Mouse (Mus musculus) MEL (cell line): ENCODE results near the gene Krt222. TPM values are rescaled to one million over a fixed set of nuclear protein-coding genes. Genes with fewer than 3 reads are reported as not detected.

ENCODE experiments used
- DNase-seq: peaks from one replicate; pipeline ENCODE4 v3.0.0; 2011; ENCODE audit warnings: low read depth, low spot score
- H3K27ac ChIP-seq: 2 replicates; pipeline ENCODE4 v1.5.1; 2012; ENCODE audit warnings: low read depth, mild to moderate bottlenecking, control low read depth, low read length, moderate library complexity; ENCODE audit not compliant: control insufficient read depth
- H3K27me3 ChIP-seq, 2 experiments: fragments of 150-350 bp in 1 of 2; sonication (generic) in 1 of 2; 2 replicates each; pipeline ENCODE4 v1.6.1; 2012; ENCODE audit warnings: low read length in 2 of 2, mild to moderate bottlenecking in 2 of 2, improper control_type of control experiment in 1 of 2, moderate library complexity in 1 of 2; ENCODE audit not compliant: insufficient read depth in 2 of 2, control insufficient read depth in 1 of 2
- H3K36me3 ChIP-seq, 2 experiments: 2 replicates each; pipeline ENCODE4 v1.6.1; 2012 to 2014; ENCODE audit warnings: low read length in 2 of 2, improper control_type of control experiment in 1 of 2, inconsistent platforms in 1 of 2, mild to moderate bottlenecking in 1 of 2; ENCODE audit not compliant: insufficient read depth in 2 of 2, control insufficient read depth in 1 of 2
- H3K4me1 ChIP-seq, 2 experiments: fragments of 150-350 bp in 1 of 2; sonication (generic) in 1 of 2; 2 replicates each; pipeline ENCODE4 v1.6.1; 2012; ENCODE audit warnings: low read length in 2 of 2, improper control_type of control experiment in 1 of 2, mild to moderate bottlenecking in 1 of 2; ENCODE audit not compliant: insufficient read depth in 2 of 2, control insufficient read depth in 1 of 2
- H3K4me3 ChIP-seq, 2 experiments: fragments of 150-350 bp in 1 of 2; sonication (generic) in 1 of 2; 2 replicates each; pipeline ENCODE4 v1.5.1; 2012; ENCODE audit warnings: low read depth in 2 of 2, low read length in 2 of 2, mild to moderate bottlenecking in 2 of 2, moderate library complexity in 2 of 2, control low read depth in 1 of 2, improper control_type of control experiment in 1 of 2; ENCODE audit not compliant: control insufficient read depth in 1 of 2, insufficient read depth in 1 of 2
- H3K79me2 ChIP-seq: 2 replicates; pipeline ENCODE4 v1.6.1; 2012; ENCODE audit warnings: mild to moderate bottlenecking, low read length, moderate library complexity; ENCODE audit not compliant: control insufficient read depth, poor library complexity, insufficient read depth
- H3K9ac ChIP-seq: 2 replicates; pipeline ENCODE4 v1.6.1; 2012; ENCODE audit warnings: low read depth, mild to moderate bottlenecking, control low read depth, low read length, moderate library complexity; ENCODE audit not compliant: control insufficient read depth, poor library complexity, severe bottlenecking
- H3K9me3 ChIP-seq: fragments of 150-350 bp; sonication (generic); replicated peaks from 2 replicates; pipeline ENCODE4 v1.6.1; 2012; ENCODE audit warnings: mild to moderate bottlenecking, low read length, improper control_type of control experiment, moderate library complexity; ENCODE audit not compliant: insufficient read depth
- CHD1 ChIP-seq: IDR thresholded peaks from 2 replicates; pipeline ENCODE4 v1.6.1; 2012; ENCODE audit warnings: low read depth, mild to moderate bottlenecking, inconsistent platforms, low read length, improper control_type of control experiment
- CTCF ChIP-seq, 3 experiments: IDR thresholded peaks in 2 of 3; conservative IDR thresholded peaks in 1 of 3; 2 replicates each; pipeline ENCODE4 v1.5.1; 2011 to 2012; ENCODE audit warnings: low read length in 3 of 3, low read depth in 2 of 3, mild to moderate bottlenecking in 2 of 3, improper control_type of control experiment in 1 of 3, inconsistent platforms in 1 of 3, mixed read lengths in 1 of 3, moderate library complexity in 1 of 3; ENCODE audit not compliant: control insufficient read depth in 1 of 3, insufficient read depth in 1 of 3, poor library complexity in 1 of 3, severe bottlenecking in 1 of 3
- E2F4 ChIP-seq: IDR thresholded peaks from 2 replicates; pipeline ENCODE4 v1.6.1; 2011; ENCODE audit warnings: low read depth, low read length, improper control_type of control experiment, borderline replicate concordance
- EP300 ChIP-seq, 2 experiments: IDR thresholded peaks; 2 replicates each; pipeline ENCODE4 v1.6.1; 2011; ENCODE audit warnings: improper control_type of control experiment in 2 of 2, low read length in 2 of 2, low read depth in 1 of 2, mild to moderate bottlenecking in 1 of 2
- GABPA ChIP-seq: IDR thresholded peaks from 2 replicates; pipeline ENCODE4 v1.6.1; 2012; ENCODE audit warnings: low read depth, mild to moderate bottlenecking, inconsistent platforms, low read length, improper control_type of control experiment, moderate library complexity
- GATA1 ChIP-seq: IDR thresholded peaks from 2 replicates; pipeline ENCODE4 v1.6.1; 2011; ENCODE audit warnings: low read depth, low read length, improper control_type of control experiment
- HCFC1 ChIP-seq: IDR thresholded peaks from 2 replicates; pipeline ENCODE4 v1.6.1; 2012; ENCODE audit warnings: low read depth, mild to moderate bottlenecking, inconsistent platforms, low read length, improper control_type of control experiment, moderate library complexity
- JUND ChIP-seq: IDR thresholded peaks from 2 replicates; pipeline ENCODE4 v1.6.1; 2011; ENCODE audit warnings: low read depth, mild to moderate bottlenecking, improper control_type of control experiment, low read length
- KAT2A ChIP-seq: conservative IDR thresholded peaks from 2 replicates; pipeline ENCODE4 v1.6.1; 2012; ENCODE audit warnings: low read depth, low read length, improper control_type of control experiment, inconsistent platforms
- MAFK ChIP-seq: IDR thresholded peaks from 2 replicates; pipeline ENCODE4 v1.6.1; 2011; ENCODE audit warnings: low read depth, mild to moderate bottlenecking, low read length, improper control_type of control experiment, borderline replicate concordance
- MAX ChIP-seq: IDR thresholded peaks from 2 replicates; pipeline ENCODE4 v1.6.1; 2011; ENCODE audit warnings: low read length, improper control_type of control experiment
- MAZ ChIP-seq: IDR thresholded peaks from 2 replicates; pipeline ENCODE4 v1.6.1; 2012; ENCODE audit warnings: low read depth, mild to moderate bottlenecking, inconsistent platforms, low read length, improper control_type of control experiment
- MXI1 ChIP-seq: IDR thresholded peaks from 2 replicates; pipeline ENCODE4 v1.6.1; 2011; ENCODE audit warnings: mild to moderate bottlenecking, low read depth, low read length, improper control_type of control experiment
- MYB ChIP-seq: IDR thresholded peaks from 2 replicates; pipeline ENCODE4 v1.6.1; 2011; ENCODE audit warnings: mild to moderate bottlenecking, low read depth, low read length, improper control_type of control experiment
- MYC ChIP-seq: IDR thresholded peaks from 2 replicates; pipeline ENCODE4 v1.6.1; 2011; ENCODE audit warnings: low read depth, mild to moderate bottlenecking, low read length, improper control_type of control experiment, moderate library complexity
- NELFE ChIP-seq: IDR thresholded peaks from 2 replicates; pipeline ENCODE4 v1.6.1; 2011; ENCODE audit warnings: low read depth, low read length, improper control_type of control experiment
- NRF1 ChIP-seq: IDR thresholded peaks from 2 replicates; pipeline ENCODE4 v1.6.1; 2014; ENCODE audit warnings: low read depth, mild to moderate bottlenecking, inconsistent platforms, low read length, improper control_type of control experiment, moderate library complexity; ENCODE audit not compliant: poor library complexity, insufficient read depth, severe bottlenecking
- POLR2A ChIP-seq, 2 experiments: IDR thresholded peaks; 2 replicates each; pipeline ENCODE4 v1.6.1; 2011 to 2012; ENCODE audit warnings: low read length in 2 of 2, mild to moderate bottlenecking in 2 of 2, control low read depth in 1 of 2, improper control_type of control experiment in 1 of 2, low read depth in 1 of 2, moderate library complexity in 1 of 2; ENCODE audit not compliant: control insufficient read depth in 1 of 2, insufficient read depth in 1 of 2, poor library complexity in 1 of 2
- POLR2AphosphoS2 ChIP-seq: IDR thresholded peaks from 2 replicates; pipeline ENCODE4 v1.6.1; 2011; ENCODE audit warnings: low read length, improper control_type of control experiment
- RAD21 ChIP-seq: IDR thresholded peaks from 2 replicates; pipeline ENCODE4 v1.6.1; 2011; ENCODE audit warnings: mild to moderate bottlenecking, low read depth, low read length, improper control_type of control experiment
- RCOR1 ChIP-seq: IDR thresholded peaks from 2 replicates; pipeline ENCODE4 v1.6.1; 2012; ENCODE audit warnings: low read depth, mild to moderate bottlenecking, inconsistent platforms, low read length, improper control_type of control experiment
- SIN3A ChIP-seq: IDR thresholded peaks from 2 replicates; pipeline ENCODE4 v1.6.1; 2012; ENCODE audit warnings: low read length, improper control_type of control experiment, inconsistent platforms
- TAL1 ChIP-seq: IDR thresholded peaks from 2 replicates; pipeline ENCODE4 v1.6.1; 2012; ENCODE audit warnings: mild to moderate bottlenecking, inconsistent platforms, low read length, moderate library complexity, mixed read lengths
- TBP ChIP-seq: IDR thresholded peaks from 2 replicates; pipeline ENCODE4 v1.8.0; 2011; ENCODE audit warnings: low read depth, low read length, improper control_type of control experiment
- USF1 ChIP-seq: IDR thresholded peaks from 2 replicates; pipeline ENCODE4 v1.6.1; 2014; ENCODE audit warnings: low read depth, mild to moderate bottlenecking, inconsistent platforms, low read length, improper control_type of control experiment, moderate library complexity
- USF2 ChIP-seq, 2 experiments: IDR thresholded peaks; 2 replicates each; pipeline ENCODE4 v1.6.1; 2011 to 2012; ENCODE audit warnings: improper control_type of control experiment in 2 of 2, low read length in 2 of 2, borderline replicate concordance in 1 of 2, inconsistent platforms in 1 of 2, low read depth in 1 of 2, mild to moderate bottlenecking in 1 of 2; ENCODE audit not compliant: insufficient read depth in 1 of 2
- ZKSCAN1 ChIP-seq: IDR thresholded peaks from 2 replicates; pipeline ENCODE4 v1.6.1; 2012; ENCODE audit warnings: low read depth, mild to moderate bottlenecking, inconsistent platforms, low read length, improper control_type of control experiment, moderate library complexity
- ZMIZ1 ChIP-seq: IDR thresholded peaks from 2 replicates; pipeline ENCODE4 v1.6.1; 2012; ENCODE audit warnings: low read depth, mild to moderate bottlenecking, inconsistent platforms, low read length, improper control_type of control experiment, moderate library complexity
- ZNF384 ChIP-seq: IDR thresholded peaks from 2 replicates; pipeline ENCODE4 v1.6.1; 2012; ENCODE audit warnings: low read depth, mild to moderate bottlenecking, inconsistent platforms, low read length, improper control_type of control experiment
- polyA plus RNA-seq, 2 experiments: library from polyadenylated mRNA; stranded (reverse) in 1 of 2; unstranded in 1 of 2; fragments of >175 nt in 1 of 2; fragments of >200 nt in 1 of 2; gene quantifications; 2 replicates each; pipeline versions ENCODE4 v1.2.1 to v1.2.4; 2012; ENCODE audit warnings: low replicate concordance in 2 of 2, low read depth in 1 of 2; ENCODE audit not compliant: insufficient read length in 2 of 2, insufficient read depth in 1 of 2, missing spikeins in 1 of 2
- total RNA-seq: library from RNA; depleted of rRNA; stranded (reverse); fragments of 300-350 nt; gene quantifications from 2 replicates; pipeline ENCODE4 v1.2.3, GENCODE M21; 2012

The Krt222 gene
- total and polyA plus RNA-seq, 3 experiments, result 0.07 TPM; not detected in 2

DNA sequence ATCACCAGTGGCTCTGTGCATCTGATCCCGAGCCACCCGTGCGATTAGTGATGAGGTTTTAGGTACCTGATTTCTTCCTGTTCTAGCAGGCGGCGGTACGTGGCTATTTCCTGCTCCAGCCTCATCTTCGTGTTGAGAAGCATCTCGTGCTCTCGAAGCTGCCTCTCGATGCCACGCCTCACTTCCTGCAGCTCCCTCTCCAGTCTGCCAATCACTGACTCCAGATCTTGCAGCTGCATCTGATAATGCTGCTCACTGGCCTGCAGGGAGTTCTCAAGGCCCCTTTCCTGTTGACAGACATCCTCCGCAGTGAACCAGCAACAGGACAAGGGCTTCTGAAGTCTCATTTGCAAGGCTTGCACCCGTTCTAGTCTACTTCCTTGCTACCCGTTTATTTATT is 5.4 kb downstream of the Krt222 start:
- H3K27me3 ChIP-seq, result peaks cover 12 to 22% of the 10 kb centered on the region in 2 experiments
- no peaks in the 10 kb centered on the region for H3K79me2 ChIP-seq
- no peaks in the 10 kb centered on the region for H3K9me3 ChIP-seq
- no peaks in the 10 kb centered on the region for H3K36me3 ChIP-seq
- DNase-seq, result peak; percentile 21
- H3K9ac ChIP-seq, result no peak overlapping the region
- TF ChIP-seq CHD1 (no peak), MAX (0 out of 2 replicates have a peak, but pooled peaks have one; percentile 30), MAFK (no peak)
- TF ChIP-seq, all 39 proteins: peak for 1
- Histone ChIP-seq H3K4me3 (no peak overlapping the region), H3K27ac (no peak overlapping the region), H3K4me1 (no peaks in the 10 kb centered on the region)

DNA sequence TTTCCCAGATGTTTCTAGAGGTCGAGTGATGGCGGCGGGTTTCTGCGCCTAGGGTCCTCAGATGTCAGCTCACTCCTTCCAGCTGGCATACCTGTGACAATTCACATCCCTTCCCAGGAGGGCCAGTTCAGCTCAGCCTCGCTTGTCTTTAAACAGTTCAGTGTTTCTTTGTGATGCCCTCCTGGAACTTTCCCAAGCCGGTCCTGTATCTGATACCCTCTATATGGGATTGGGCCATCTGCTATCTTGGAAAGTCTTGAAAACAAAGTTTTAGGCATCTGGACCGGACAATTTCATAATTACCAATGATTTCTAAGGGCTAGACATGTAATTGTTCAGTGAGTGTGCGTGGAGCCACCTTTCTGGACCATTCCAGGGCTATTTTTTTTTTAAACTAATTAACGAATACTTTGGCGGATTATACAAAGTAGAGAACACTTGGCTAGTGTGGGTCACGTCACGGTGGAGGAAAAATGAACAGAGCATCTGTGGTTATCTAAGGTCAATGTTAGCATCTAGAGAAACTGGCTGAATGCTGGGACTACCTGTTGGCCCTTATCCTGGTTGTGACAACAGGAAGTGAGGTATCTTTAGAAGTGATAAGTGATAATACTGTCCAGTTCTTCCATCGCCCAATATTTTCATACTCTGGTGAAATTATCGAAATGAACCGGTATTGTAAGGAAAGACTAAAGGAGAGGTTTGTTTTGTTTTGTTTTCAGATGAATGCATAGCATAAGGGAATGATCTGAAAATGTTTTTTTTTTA is 12.7 kb downstream of the Krt222 start:
- H3K27ac ChIP-seq, result peak overlapping the region; percentile 59
- H3K4me3 ChIP-seq, result peak overlapping the region; percentile 91 to 96
- H3K9ac ChIP-seq, result peak overlapping the region; percentile 94
- peaks cover 29% of the 10 kb centered on the region for H3K79me2 ChIP-seq
- H3K4me1 ChIP-seq, result peaks cover 8 to 14% of the 10 kb centered on the region in 2 experiments
- DNase-seq, result peak; percentile 37
- TF ChIP-seq CHD1 (0 out of 2 replicates have a peak, but pooled peaks have one; percentile 89), E2F4 (no peak), EP300 (IDR thresholded peaks at IDR 0.05; ENCODE audit: low read depth in 1 of 2, low read length in 2 of 2) (peak in 1 of 2 experiments; percentile 51; a peak in 1 of 4 replicates), NRF1 (no peak), HCFC1 (no peak), GABPA (no peak), MXI1 (no peak), POLR2AphosphoS2 (no peak), POLR2A (IDR thresholded peaks at IDR 0.05; ENCODE audit: control insufficient read depth in 1 of 2, insufficient read depth in 1 of 2, low read depth in 1 of 2, low read length in 2 of 2, poor library complexity in 1 of 2) (no peak; a peak in 1 of 4 replicates), MAX (0 out of 2 replicates have a peak, but pooled peaks have one; percentile 10), ZNF384 (peak; percentile 25), CTCF (IDR thresholded peaks at IDR 0.05 in 2 of 3, conservative IDR thresholded peaks at IDR 0.05 in 1 of 3; ENCODE audit: control insufficient read depth in 1 of 3, insufficient read depth in 1 of 3, low read depth in 2 of 3, low read length in 3 of 3, poor library complexity in 1 of 3, severe bottlenecking in 1 of 3) (no peak), TAL1 (no peak), USF2 (IDR thresholded peaks at IDR 0.05; ENCODE audit: borderline replicate concordance in 1 of 2, insufficient read depth in 1 of 2, low read depth in 1 of 2, low read length in 2 of 2) (no peak), RAD21 (no peak), MYB (0 out of 2 replicates have a peak, but pooled peaks have one; percentile 7), MAFK (no peak), TBP (no peak), RCOR1 (0 out of 2 replicates have a peak, but pooled peaks have one; percentile 21), JUND (no peak), SIN3A (peak; percentile 17; the same call in 1 of the 2 replicates), KAT2A (no peak), ZKSCAN1 (no peak), GATA1 (peak; percentile 52; the same call in 1 of the 2 replicates), NELFE (no peak), MYC (no peak), ZMIZ1 (peak; percentile 60; the same call in 1 of the 2 replicates), MAZ (no peak), USF1 (no peak)
- TF ChIP-seq, all 39 proteins: peak for 9
- Histone ChIP-seq H3K36me3 (peaks cover 13 to 17% of the 10 kb centered on the region in 2 experiments), H3K9me3 (no peaks in the 10 kb centered on the region), H3K27me3 (peaks cover 2 to 3% of the 10 kb centered on the region in 2 experiments; a peak in 3 of 4 replicates)
